Mouse (Mus musculus) limb, embryonic 11.5 days (tissue): Measurements from ENCODE around the gene Cftr. TPM values are rescaled to one million over a fixed set of nuclear protein-coding genes. Genes with fewer than 3 reads are reported as not detected.

Experiments used
- ATAC-seq: fragments of 200-750 bp; cut with Nextera tagmentation; 2 replicates; pipeline ENCODE4 v1.8.0; 2017; ENCODE audit warnings: low read depth; ENCODE audit not compliant: insufficient number of reproducible peaks, low FRiP score, low TSS enrichment
- DNase-seq: peaks from one replicate; pipeline ENCODE4 v3.0.0-alpha.2; 2015; ENCODE audit warnings: low spot score
- H3K27ac ChIP-seq: fragments of 300-500 bp; sonication (generic); replicated peaks from 2 replicates; pipeline ENCODE4 v1.5.1; 2014; ENCODE audit warnings: low read depth, mild to moderate bottlenecking, low read length
- H3K27me3 ChIP-seq: fragments of 300-500 bp; sonication (generic); 2 replicates; pipeline ENCODE4 v1.6.1; 2014; ENCODE audit warnings: mild to moderate bottlenecking, low read length, mixed read lengths; ENCODE audit not compliant: control insufficient read depth, insufficient read depth
- H3K36me3 ChIP-seq: fragments of 300-500 bp; sonication (generic); 2 replicates; pipeline ENCODE4 v1.6.1; 2014; ENCODE audit warnings: mild to moderate bottlenecking, low read length, moderate library complexity, mixed read lengths; ENCODE audit not compliant: control insufficient read depth, insufficient read depth
- H3K4me1 ChIP-seq: fragments of 300-500 bp; sonication (generic); 2 replicates; pipeline ENCODE4 v1.6.1; 2014; ENCODE audit warnings: low read length, mixed read lengths; ENCODE audit not compliant: control insufficient read depth, insufficient read depth
- H3K4me2 ChIP-seq: fragments of 300-500 bp; sonication (generic); 2 replicates; pipeline ENCODE4 v1.6.1; 2014; ENCODE audit warnings: low read depth, mild to moderate bottlenecking, moderate library complexity; ENCODE audit not compliant: severe bottlenecking
- H3K4me3 ChIP-seq: fragments of 300-500 bp; sonication (generic); 2 replicates; pipeline ENCODE4 v1.5.1; 2014; ENCODE audit warnings: low read depth, low read length
- H3K9ac ChIP-seq: fragments of 300-500 bp; sonication (generic); 2 replicates; pipeline ENCODE4 v1.6.1; 2014; ENCODE audit warnings: mild to moderate bottlenecking, low read length
- H3K9me3 ChIP-seq: fragments of 300-500 bp; sonication (generic); 2 replicates; pipeline ENCODE4 v1.6.1; 2016; ENCODE audit warnings: low read length; ENCODE audit not compliant: control insufficient read depth
- WGBS: fragments of 180-500 bp; shearing (Covaris S2); extraction: QIAGEN DNeasy Blood & Tissue Kit; methylation state at CpG from one replicate; pipeline ENCODE4 v1.1.7; 2014; 5-methylcytosine and 5-hydroxymethylcytosine counted together
- polyA plus RNA-seq: library from polyadenylated mRNA; unstranded; fragments of >200 nt; fragmentation: Nextera tagmentation; extraction: Ambion mirVana; gene quantifications from 2 replicates; pipeline ENCODE4 v1.2.1, GENCODE M21; 2014

The Cftr gene
- polyA plus RNA-seq, 1 experiment from 2014 or later = 0.17 TPM

- no peak for ATAC-seq
- no peak overlapping the region for H3K4me3 ChIP-seq
- H3K27me3 ChIP-seq = no peaks in the 10 kb centered on the region
- DNase-seq = no peak
- H3K9ac ChIP-seq = no peak overlapping the region
- H3K36me3 ChIP-seq = no peaks in the 10 kb centered on the region
- no peak overlapping the region for H3K4me2 ChIP-seq
- WGBS = 72% methylated on average over 3 of the region's 3 CpGs
- no peak overlapping the region for H3K27ac ChIP-seq
- no peaks in the 10 kb centered on the region for H3K4me1 ChIP-seq
- H3K9me3 ChIP-seq = no peaks in the 10 kb centered on the region
These were observed 10.2 kb downstream of the Cftr start for GRCm38 (mm10) chr6:18180665-18181064.

GRCm38 (mm10) chr6:18182903-18183302 is 12.4 kb downstream of the Cftr start:
- H3K4me2 ChIP-seq = no peak overlapping the region
- H3K36me3 ChIP-seq = no peaks in the 10 kb centered on the region
- no peak for ATAC-seq
- H3K27ac ChIP-seq = no peak overlapping the region
- H3K4me3 ChIP-seq = no peak overlapping the region
- no peak overlapping the region for H3K9ac ChIP-seq
- DNase-seq = no peak
- no peaks in the 10 kb centered on the region for H3K9me3 ChIP-seq
- H3K4me1 ChIP-seq = no peaks in the 10 kb centered on the region
- no peaks in the 10 kb centered on the region for H3K27me3 ChIP-seq

DNA sequence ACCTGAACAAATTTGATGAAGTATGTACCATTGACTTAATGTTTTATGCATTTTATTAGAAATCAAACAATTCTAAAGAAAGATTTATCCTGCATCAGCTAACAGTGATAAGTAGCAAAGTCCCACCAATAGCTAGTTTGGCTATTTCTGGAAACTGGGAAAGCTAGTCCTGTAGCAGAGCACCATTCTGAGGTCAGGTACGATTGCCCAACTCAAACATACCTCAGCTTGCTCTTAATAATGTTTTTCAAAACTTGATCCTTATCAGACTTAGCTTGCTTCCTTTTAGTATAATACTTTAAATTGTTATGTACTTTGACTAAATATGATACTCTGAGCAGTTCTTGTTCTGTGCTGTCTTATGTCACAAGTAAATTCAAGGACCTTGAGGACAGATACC is 50.2 kb downstream of the Cftr start:
- no peak overlapping the region for H3K4me3 ChIP-seq
- H3K9me3 ChIP-seq = no peaks in the 10 kb centered on the region
- H3K4me1 ChIP-seq = no peaks in the 10 kb centered on the region
- H3K36me3 ChIP-seq = no peaks in the 10 kb centered on the region
- no peak overlapping the region for H3K27ac ChIP-seq
- H3K4me2 ChIP-seq = no peak overlapping the region
- no peak overlapping the region for H3K9ac ChIP-seq
- H3K27me3 ChIP-seq = no peaks in the 10 kb centered on the region
- 84% methylated on average over 1 of the region's 1 CpGs for WGBS
- DNase-seq (no peak), ATAC-seq (no peak)

GRCm38 (mm10) chr6:18223206-18223605 is 52.7 kb downstream of the Cftr start:
- H3K27ac ChIP-seq = no peak overlapping the region
- H3K9me3 ChIP-seq = no peaks in the 10 kb centered on the region
- no peak overlapping the region for H3K9ac ChIP-seq
- no peaks in the 10 kb centered on the region for H3K36me3 ChIP-seq
- DNase-seq (no peak), ATAC-seq (no peak)
- no peak overlapping the region for H3K4me3 ChIP-seq
- no peaks in the 10 kb centered on the region for H3K27me3 ChIP-seq
- H3K4me1 ChIP-seq = no peaks in the 10 kb centered on the region
- WGBS = 93% methylated on average over 4 of the region's 4 CpGs
- no peak overlapping the region for H3K4me2 ChIP-seq

DNA sequence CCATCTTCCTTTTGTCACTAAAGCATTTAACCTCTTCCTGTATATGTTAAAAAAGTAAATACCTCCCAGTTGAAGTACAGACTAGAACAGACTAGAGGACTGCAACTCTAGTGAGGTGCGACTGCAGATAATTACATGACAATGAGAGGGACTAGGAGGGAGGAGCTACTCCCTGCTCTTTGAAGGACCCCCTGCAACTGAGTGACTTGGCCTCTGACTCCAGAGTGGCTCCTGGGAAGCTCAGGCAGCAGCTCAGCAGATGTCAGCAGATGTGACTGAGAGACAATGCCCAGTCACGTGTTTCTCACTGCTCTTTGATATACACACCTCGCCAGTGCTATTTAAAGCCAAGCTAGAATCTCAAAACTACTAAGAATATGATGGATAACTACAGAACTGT is 54.7 kb downstream of the Cftr start:
- Histone ChIP-seq H3K4me2 (no peak overlapping the region), H3K9me3 (no peaks in the 10 kb centered on the region), H3K9ac (no peak overlapping the region), H3K4me1 (no peaks in the 10 kb centered on the region), H3K36me3 (no peaks in the 10 kb centered on the region), H3K27ac (no peak overlapping the region), H3K27me3 (no peaks in the 10 kb centered on the region), H3K4me3 (no peak overlapping the region)
- no peak for DNase-seq
- WGBS = 5% methylated on average over 3 of the region's 3 CpGs
- no peak for ATAC-seq

DNA sequence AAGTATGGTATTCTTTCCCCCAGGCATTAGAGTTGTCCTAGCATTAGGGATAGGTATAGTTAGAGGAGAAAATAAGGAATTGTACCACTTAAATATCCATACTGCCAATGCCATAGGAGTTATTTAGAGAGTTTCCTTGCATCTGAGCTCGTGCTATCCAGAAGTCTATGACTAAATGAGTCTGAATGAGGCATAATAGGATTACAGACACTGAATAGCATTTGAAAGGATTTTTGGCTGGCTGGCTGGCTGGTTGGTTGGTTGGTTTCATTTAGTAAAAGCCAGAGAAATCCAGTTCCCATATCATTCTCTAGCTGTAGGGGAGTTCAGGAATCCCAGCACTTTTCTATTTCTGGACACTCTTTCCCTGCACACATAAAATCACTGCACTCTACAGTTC is 76.0 kb downstream of the Cftr start:
- DNase-seq (no peak), ATAC-seq (no peak)
- no peaks in the 10 kb centered on the region for H3K9me3 ChIP-seq
- H3K36me3 ChIP-seq = no peaks in the 10 kb centered on the region
- no peak overlapping the region for H3K4me3 ChIP-seq
- no peak overlapping the region for H3K9ac ChIP-seq
- H3K27ac ChIP-seq = no peak overlapping the region
- no peaks in the 10 kb centered on the region for H3K4me1 ChIP-seq
- H3K4me2 ChIP-seq = no peak overlapping the region
- H3K27me3 ChIP-seq = no peaks in the 10 kb centered on the region
- WGBS = 77% methylated on average over 1 of the region's 1 CpGs

GRCm38 (mm10) chr6:18247891-18248463 is 77.5 kb downstream of the Cftr start:
- Histone ChIP-seq H3K27ac (no peak overlapping the region), H3K9ac (no peak overlapping the region), H3K36me3 (no peaks in the 10 kb centered on the region), H3K4me1 (no peaks in the 10 kb centered on the region), H3K4me3 (no peak overlapping the region), H3K27me3 (no peaks in the 10 kb centered on the region), H3K4me2 (no peak overlapping the region), H3K9me3 (no peaks in the 10 kb centered on the region)
- ATAC-seq (no peak), DNase-seq (no peak)
- 71% methylated on average over 2 of the region's 2 CpGs for WGBS

DNA sequence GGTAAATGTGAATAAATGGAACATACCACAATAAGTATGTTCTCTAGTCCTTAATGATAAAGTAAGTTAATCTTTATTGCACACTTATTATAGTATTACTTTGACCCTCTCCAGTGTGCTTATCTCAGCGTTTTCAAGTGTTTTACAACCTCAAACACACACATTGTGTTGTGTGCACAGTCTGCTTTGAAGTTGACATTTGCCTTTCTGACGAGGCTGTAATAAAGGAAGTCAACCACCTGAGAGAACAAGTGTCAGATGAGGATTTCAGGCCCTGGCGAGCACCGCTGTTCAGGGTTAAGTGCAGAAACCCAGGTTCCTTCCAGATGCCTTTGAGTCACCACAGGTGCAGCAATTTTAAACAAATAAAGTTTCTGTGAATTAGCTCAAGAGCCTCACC is 78.0 kb downstream of the Cftr start:
- Histone ChIP-seq H3K4me1 (no peaks in the 10 kb centered on the region), H3K27me3 (no peaks in the 10 kb centered on the region), H3K4me2 (no peak overlapping the region), H3K9me3 (no peaks in the 10 kb centered on the region), H3K4me3 (no peak overlapping the region), H3K36me3 (no peaks in the 10 kb centered on the region), H3K27ac (no peak overlapping the region), H3K9ac (no peak overlapping the region)
- WGBS = 26% methylated on average over 4 of the region's 4 CpGs
- DNase-seq (no peak), ATAC-seq (no peak)

DNA sequence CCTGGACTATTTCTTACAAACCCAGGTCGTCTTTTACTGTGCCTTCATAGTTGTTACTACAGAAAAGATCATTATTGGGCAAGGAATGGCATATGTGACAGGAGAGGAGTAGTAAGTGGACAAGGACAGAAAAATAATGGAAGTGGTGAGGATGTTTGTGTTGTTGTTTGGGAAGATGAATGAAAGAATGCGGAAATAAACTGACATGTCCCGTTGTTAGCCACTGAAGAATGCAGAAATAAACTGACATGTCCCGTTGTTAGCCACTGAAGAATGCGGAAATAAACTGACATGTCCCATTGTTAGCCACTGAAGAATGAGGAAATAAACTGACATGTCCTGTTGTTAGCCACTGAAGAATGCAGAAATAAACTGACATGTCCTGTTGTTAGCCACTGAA is 84.1 kb downstream of the Cftr start:
- Histone ChIP-seq H3K36me3 (no peaks in the 10 kb centered on the region), H3K9me3 (no peaks in the 10 kb centered on the region), H3K27ac (no peak overlapping the region), H3K4me3 (no peak overlapping the region), H3K4me1 (no peaks in the 10 kb centered on the region), H3K9ac (no peak overlapping the region), H3K4me2 (no peak overlapping the region), H3K27me3 (no peaks in the 10 kb centered on the region)
- ATAC-seq = no peak
- WGBS = 85% methylated on average over 5 of the region's 5 CpGs
- no peak for DNase-seq
